Mouse (Mus musculus) midbrain, embryonic 12.5 days (tissue): Measurements from ENCODE around the gene Gng13. TPM values are rescaled to one million over a fixed set of nuclear protein-coding genes. Genes with fewer than 3 reads are reported as not detected.

Experiments used
- ATAC-seq: fragments of 200-750 bp; cut with Nextera tagmentation; 2 replicates; pipeline ENCODE4 v1.8.0; 2017; ENCODE audit warnings: low read depth, moderate TSS enrichment, moderate library complexity; ENCODE audit not compliant: low FRiP score
- H3K27ac ChIP-seq: fragments of 300-500 bp; sonication (generic); replicated peaks from 2 replicates; pipeline ENCODE4 v1.5.1; 2016; ENCODE audit warnings: mild to moderate bottlenecking
- H3K27me3 ChIP-seq: fragments of 300-500 bp; sonication (generic); 2 replicates; pipeline ENCODE4 v1.6.1; 2016; ENCODE audit warnings: mild to moderate bottlenecking
- H3K36me3 ChIP-seq: fragments of 300-500 bp; sonication (generic); 2 replicates; pipeline ENCODE4 v1.6.1; 2016
- H3K4me1 ChIP-seq: fragments of 300-500 bp; sonication (generic); 2 replicates; pipeline ENCODE4 v1.6.1; 2016
- H3K4me2 ChIP-seq: fragments of 300-500 bp; sonication (generic); replicated peaks from 2 replicates; pipeline ENCODE4 v1.6.1; 2016; ENCODE audit warnings: mild to moderate bottlenecking, moderate library complexity
- H3K4me3 ChIP-seq: fragments of 300-500 bp; sonication (generic); 2 replicates; pipeline ENCODE4 v1.5.1; 2016; ENCODE audit warnings: mild to moderate bottlenecking
- H3K9ac ChIP-seq: fragments of 300-500 bp; sonication (generic); replicated peaks from 2 replicates; pipeline ENCODE4 v1.6.1; 2016; ENCODE audit warnings: mild to moderate bottlenecking, moderate library complexity
- H3K9me3 ChIP-seq: fragments of 300-500 bp; sonication (generic); 2 replicates; pipeline ENCODE4 v1.6.1; 2016; ENCODE audit warnings: mild to moderate bottlenecking
- WGBS: fragments of 180-500 bp; shearing (Covaris S2); methylation state at CpG from one replicate; pipeline ENCODE4 v1.1.7; 2016; 5-methylcytosine and 5-hydroxymethylcytosine counted together
- polyA plus RNA-seq: library from polyadenylated mRNA; unstranded; fragments of >200 nt; fragmentation: Nextera tagmentation; extraction: Ambion mirVana; gene quantifications from 2 replicates; pipeline ENCODE4 v1.2.1, GENCODE M21; 2016

Gng13 gene
- polyA plus RNA-seq = 0.85 and 1.5 TPM in 2 replicates

GRCm38 (mm10) chr17:25716711-25717637, at the start of gene Gng13:
TSS of gene Gng13 (plus strand) at chr17:25717171.
- 1% methylated on average over 45 of the region's 45 CpGs for WGBS
- Histone ChIP-seq H3K9ac (peak within 1 kb of the TSS; percentile 41; the same call in 1 of the 2 replicates), H3K27ac (no peak within 1 kb of the TSS), H3K9me3 (no peaks in the 10 kb centered on the region), H3K4me2 (peak within 1 kb of the TSS; percentile 67), H3K4me1 (peaks cover 11% of the 10 kb centered on the region), H3K4me3 (peak within 1 kb of the TSS; percentile 41), H3K36me3 (peaks cover 23% of the 10 kb centered on the region), H3K27me3 (peaks cover 39% of the 10 kb centered on the region)
- ATAC-seq = 0 out of 2 replicates have a peak, but pooled peaks have one; percentile 30

DNA sequence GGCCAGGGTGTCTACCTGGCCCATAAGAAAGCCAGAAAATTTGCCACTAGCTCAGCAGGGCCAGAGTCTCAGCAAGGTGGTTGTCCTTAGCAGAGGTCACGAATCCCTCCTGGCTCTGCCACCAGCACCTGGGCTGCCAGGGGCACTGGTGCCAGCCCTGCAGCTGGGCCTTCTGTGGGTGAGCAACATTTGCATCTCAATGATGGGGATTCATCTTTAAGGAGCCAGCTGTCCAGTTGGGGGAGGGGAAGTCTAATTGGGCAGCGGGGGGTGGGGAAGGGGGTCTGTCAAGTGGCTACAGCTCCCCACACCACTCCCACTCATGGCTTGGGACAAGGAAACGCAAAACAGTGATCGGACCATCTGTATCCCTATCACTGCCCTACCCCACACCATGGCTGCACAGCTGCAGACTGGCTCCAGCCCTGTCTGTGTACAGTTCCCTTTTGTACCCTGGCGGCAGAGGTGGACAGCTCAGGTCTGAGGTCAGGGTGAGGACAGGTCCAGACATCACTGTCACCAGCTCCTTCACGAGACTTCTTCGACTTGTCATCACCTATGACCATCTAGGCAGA, 48.4 kb upstream of the Gng13 start:
- ATAC-seq = no peak
- 0 out of 2 replicates have a peak overlapping the region, but pooled peaks have one; percentile 25 for H3K27ac ChIP-seq

DNA sequence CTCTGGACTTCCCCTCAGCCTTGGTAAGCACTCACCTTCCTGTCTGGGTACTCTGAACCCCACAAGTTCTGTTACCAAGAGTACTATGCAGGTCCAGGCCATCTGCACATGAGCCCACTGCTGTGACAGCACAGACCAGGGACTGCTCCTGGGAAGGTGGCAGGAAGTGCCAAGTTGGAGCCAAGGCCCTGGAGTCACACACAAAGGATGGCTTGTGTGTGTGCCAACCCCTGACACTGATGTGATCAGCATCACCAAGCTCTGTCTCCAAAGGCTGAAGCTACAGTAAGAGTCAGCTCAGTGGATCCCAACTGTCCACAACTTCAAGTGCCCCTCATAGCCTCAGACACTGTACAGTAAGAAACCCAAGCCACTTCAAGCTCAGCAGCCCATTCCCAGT, 44.0 kb upstream of the Gng13 start:
- no peaks in the 10 kb centered on the region for H3K9me3 ChIP-seq
- no peak overlapping the region for H3K4me2 ChIP-seq
- H3K9ac ChIP-seq = no peak overlapping the region
- H3K36me3 ChIP-seq = no peaks in the 10 kb centered on the region
- ATAC-seq = no peak
- H3K27me3 ChIP-seq = no peaks in the 10 kb centered on the region
- H3K4me1 ChIP-seq = peaks cover 16% of the 10 kb centered on the region
- no peak overlapping the region for H3K27ac ChIP-seq
- H3K4me3 ChIP-seq = no peak overlapping the region

More for the DNA sequence above, 48.4 kb upstream of the Gng13 start:
- H3K36me3 ChIP-seq = no peaks in the 10 kb centered on the region
- no peaks in the 10 kb centered on the region for H3K27me3 ChIP-seq
- no peak overlapping the region for H3K9ac ChIP-seq
- H3K4me3 ChIP-seq = no peak overlapping the region
- WGBS = 74% methylated on average over 7 of the region's 7 CpGs
- H3K9me3 ChIP-seq = no peaks in the 10 kb centered on the region
- H3K4me2 ChIP-seq = no peak overlapping the region
- peaks cover 26% of the 10 kb centered on the region for H3K4me1 ChIP-seq

DNA sequence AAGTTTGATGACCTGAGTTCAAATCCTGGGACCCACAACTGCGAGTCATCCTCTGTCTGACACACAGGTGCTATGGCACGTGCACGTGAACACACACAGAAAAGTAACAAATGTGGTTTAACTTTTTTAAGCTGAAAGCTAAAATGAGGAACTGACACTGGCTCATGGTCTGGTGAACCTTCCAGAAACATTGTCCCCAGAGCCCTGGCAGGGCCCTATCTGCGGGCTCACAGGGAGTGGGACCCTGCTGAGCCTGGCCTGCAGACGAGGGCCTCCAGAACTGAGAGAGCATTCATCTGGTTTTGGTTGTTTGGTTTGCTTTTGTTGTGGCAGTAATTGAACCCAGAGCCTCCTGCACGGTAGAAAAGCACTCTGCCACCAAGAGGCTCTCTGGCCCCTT, 39.0 kb upstream of the Gng13 start:
- Histone ChIP-seq H3K4me3 (no peak overlapping the region), H3K4me1 (peaks cover 27% of the 10 kb centered on the region), H3K9me3 (no peaks in the 10 kb centered on the region), H3K36me3 (no peaks in the 10 kb centered on the region), H3K4me2 (no peak overlapping the region), H3K9ac (no peak overlapping the region), H3K27ac (no peak overlapping the region), H3K27me3 (no peaks in the 10 kb centered on the region; the same call in 1 of the 2 replicates)
- WGBS = 57% methylated on average over 6 of the region's 6 CpGs
- no peak for ATAC-seq

DNA sequence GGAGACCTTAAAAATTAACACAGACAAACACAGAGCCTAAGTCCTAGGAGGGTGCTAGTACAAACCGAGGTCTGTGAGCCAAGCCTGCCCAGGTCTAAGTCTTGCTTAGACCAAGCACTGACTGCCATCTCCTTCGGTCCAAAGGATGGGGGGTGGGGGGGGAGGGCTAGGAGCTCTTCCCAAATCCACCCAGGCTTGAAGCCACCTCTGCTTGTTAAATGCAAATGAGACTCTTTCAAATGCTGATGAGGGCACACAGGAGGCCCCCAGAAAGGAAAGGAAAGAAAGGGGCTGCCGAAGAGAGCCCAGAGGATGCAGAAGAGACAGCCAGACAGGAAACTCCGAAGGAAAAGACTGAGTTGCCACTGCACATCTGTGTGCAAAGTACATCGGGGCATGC, 37.2 kb upstream of the Gng13 start:
- H3K27me3 ChIP-seq = peaks cover 3% of the 10 kb centered on the region; the same call in 1 of the 2 replicates
- H3K36me3 ChIP-seq = no peaks in the 10 kb centered on the region
- H3K4me3 ChIP-seq = no peak overlapping the region
- WGBS = 5% methylated on average over 5 of the region's 5 CpGs
- H3K9ac ChIP-seq = peak overlapping the region; percentile 25
- peak overlapping the region; percentile 35; the same call in 1 of the 2 replicates for H3K27ac ChIP-seq
- H3K9me3 ChIP-seq = no peaks in the 10 kb centered on the region
- H3K4me2 ChIP-seq = peak overlapping the region; percentile 32
- peaks cover 27% of the 10 kb centered on the region for H3K4me1 ChIP-seq
- peak; percentile 44; the same call in 1 of the 2 replicates for ATAC-seq

DNA sequence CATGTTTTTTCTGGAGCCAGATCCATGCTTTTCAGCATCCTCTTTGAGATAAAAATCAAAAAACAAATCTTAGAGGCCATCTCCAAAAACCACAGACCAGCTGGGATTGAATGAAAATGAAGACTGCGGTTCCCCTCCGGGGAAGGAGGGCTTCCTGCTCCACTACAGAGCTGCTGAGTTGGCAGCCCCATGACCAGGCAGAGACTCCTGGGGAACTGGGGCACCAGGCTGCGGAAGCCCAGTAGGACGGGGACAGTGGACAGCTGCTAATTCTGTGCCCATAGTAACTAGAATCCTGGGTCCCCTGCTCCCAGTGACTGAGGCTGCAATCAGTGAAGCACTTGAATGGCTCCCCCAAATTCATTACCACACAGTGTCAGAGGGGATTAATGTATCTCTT, 35.3 kb upstream of the Gng13 start:
- H3K9ac ChIP-seq = no peak overlapping the region
- no peak overlapping the region for H3K4me2 ChIP-seq
- WGBS = 80% methylated on average over 4 of the region's 4 CpGs
- H3K4me3 ChIP-seq = no peak overlapping the region
- H3K4me1 ChIP-seq = peaks cover 27% of the 10 kb centered on the region
- H3K27me3 ChIP-seq = peaks cover 5% of the 10 kb centered on the region; the same call in 1 of the 2 replicates
- H3K36me3 ChIP-seq = no peaks in the 10 kb centered on the region
- H3K9me3 ChIP-seq = no peaks in the 10 kb centered on the region
- no peak for ATAC-seq
- no peak overlapping the region for H3K27ac ChIP-seq

- 48% methylated on average over 7 of the region's 7 CpGs for WGBS
- Histone ChIP-seq H3K4me2 (no peak overlapping the region), H3K27ac (no peak overlapping the region), H3K4me3 (no peak overlapping the region), H3K36me3 (no peaks in the 10 kb centered on the region), H3K27me3 (peaks cover 5% of the 10 kb centered on the region; the same call in 1 of the 2 replicates), H3K9me3 (no peaks in the 10 kb centered on the region), H3K4me1 (peaks cover 9% of the 10 kb centered on the region), H3K9ac (no peak overlapping the region)
- ATAC-seq = no peak
Measured at GRCm38 (mm10) chr17:25686323-25686722, 30.6 kb upstream of the Gng13 start.

DNA sequence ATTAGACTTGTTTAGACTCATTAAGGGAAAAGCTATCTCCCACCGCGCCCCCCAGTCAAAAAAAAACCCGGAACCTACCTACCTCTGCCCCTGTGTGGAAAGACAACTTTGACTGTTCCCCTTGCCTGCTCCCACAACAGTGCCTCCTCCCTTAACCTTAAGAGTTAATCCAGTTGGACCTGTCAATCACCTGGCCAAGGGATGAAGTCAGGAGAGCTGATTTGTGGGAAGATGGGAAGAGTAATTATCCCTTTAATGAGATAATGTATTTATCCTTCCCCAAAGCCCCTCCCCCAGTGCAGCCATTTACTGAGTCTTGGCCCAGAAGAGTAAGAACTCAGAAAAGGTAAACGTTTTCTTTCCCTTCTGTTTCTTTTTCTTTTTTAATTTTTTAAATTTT, 28.0 kb upstream of the Gng13 start:
- Histone ChIP-seq H3K9me3 (no peaks in the 10 kb centered on the region), H3K4me3 (no peak overlapping the region), H3K36me3 (no peaks in the 10 kb centered on the region), H3K27ac (no peak overlapping the region), H3K4me2 (no peak overlapping the region), H3K4me1 (peaks cover 7% of the 10 kb centered on the region), H3K9ac (no peak overlapping the region), H3K27me3 (peaks cover 5% of the 10 kb centered on the region; the same call in 1 of the 2 replicates)
- ATAC-seq = no peak
- WGBS = 77% methylated on average over 4 of the region's 4 CpGs

- H3K9ac ChIP-seq = no peak overlapping the region
- H3K4me1 ChIP-seq = no peaks in the 10 kb centered on the region
- no peak overlapping the region for H3K27ac ChIP-seq
- H3K36me3 ChIP-seq = no peaks in the 10 kb centered on the region
- no peaks in the 10 kb centered on the region for H3K9me3 ChIP-seq
- no peak for ATAC-seq
- 50% methylated on average over 1 of the region's 1 CpGs for WGBS
- H3K4me3 ChIP-seq = no peak overlapping the region
- no peak overlapping the region for H3K4me2 ChIP-seq
- H3K27me3 ChIP-seq = peaks cover 5% of the 10 kb centered on the region; the same call in 1 of the 2 replicates
Measured at GRCm38 (mm10) chr17:25696263-25696662, 20.7 kb upstream of the Gng13 start.

GRCm38 (mm10) chr17:25698446-25698845, 18.5 kb upstream of the Gng13 start:
- no peaks in the 10 kb centered on the region for H3K4me1 ChIP-seq
- no peak overlapping the region for H3K9ac ChIP-seq
- no peak overlapping the region for H3K27ac ChIP-seq
- H3K4me2 ChIP-seq = no peak overlapping the region
- ATAC-seq = no peak
- H3K4me3 ChIP-seq = no peak overlapping the region
- H3K27me3 ChIP-seq = peaks cover 5% of the 10 kb centered on the region; the same call in 1 of the 2 replicates
- WGBS = 13% methylated on average over 7 of the region's 7 CpGs
- no peaks in the 10 kb centered on the region for H3K36me3 ChIP-seq
- H3K9me3 ChIP-seq = no peaks in the 10 kb centered on the region

- no peak for ATAC-seq
- Histone ChIP-seq H3K4me3 (no peak overlapping the region), H3K27me3 (peaks cover 5% of the 10 kb centered on the region; the same call in 1 of the 2 replicates), H3K4me1 (no peaks in the 10 kb centered on the region), H3K4me2 (no peak overlapping the region), H3K9me3 (no peaks in the 10 kb centered on the region), H3K27ac (no peak overlapping the region), H3K36me3 (no peaks in the 10 kb centered on the region), H3K9ac (no peak overlapping the region)
- 58% methylated on average over 9 of the region's 9 CpGs for WGBS
Measured at GRCm38 (mm10) chr17:25700863-25701496, 16.0 kb upstream of the Gng13 start.

- peaks cover 2% of the 10 kb centered on the region for H3K27me3 ChIP-seq
- 94% methylated on average over 2 of the region's 2 CpGs for WGBS
- no peaks in the 10 kb centered on the region for H3K36me3 ChIP-seq
- H3K9ac ChIP-seq = no peak overlapping the region
- no peak overlapping the region for H3K4me3 ChIP-seq
- H3K27ac ChIP-seq = no peak overlapping the region
- H3K9me3 ChIP-seq = no peaks in the 10 kb centered on the region
- ATAC-seq = no peak
- H3K4me2 ChIP-seq = no peak overlapping the region
- no peaks in the 10 kb centered on the region for H3K4me1 ChIP-seq
Measured at GRCm38 (mm10) chr17:25709994-25710393, 7.0 kb upstream of the Gng13 start.
